Mouse (Mus musculus) megakaryocyte, embryonic 14.5 days (primary cell): ENCODE data around the gene Rccd1.

Experiments used
- FLI1 ChIP-seq: IDR thresholded peaks from 2 replicates; pipeline ENCODE4 v1.6.1; 2012; ENCODE audit warnings: low read length, inconsistent platforms, mixed read lengths
- GATA1 ChIP-seq: IDR thresholded peaks from 3 replicates; pipeline ENCODE4 v1.6.1; 2012; ENCODE audit warnings: mixed read lengths, low read length, inconsistent platforms, borderline replicate concordance

DNA sequence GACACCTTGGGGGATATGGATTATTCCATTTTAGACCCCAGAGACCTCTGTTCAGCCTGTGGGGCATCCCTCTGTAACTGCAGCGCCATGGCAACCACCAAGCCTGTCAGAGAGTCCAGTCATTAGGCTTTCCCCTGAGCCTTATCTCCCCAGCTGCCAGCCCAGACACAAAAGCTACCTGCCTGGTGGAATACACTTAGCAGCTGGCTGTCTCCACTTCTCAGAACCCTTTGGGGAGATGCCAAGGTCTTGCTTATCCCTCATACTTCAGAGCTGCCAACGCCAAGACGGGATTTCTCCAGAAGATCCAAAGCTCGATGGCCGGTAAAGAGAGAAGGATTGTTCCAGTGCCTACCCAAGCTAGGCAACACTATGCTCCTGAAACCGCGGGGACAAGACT is 17.5 kb upstream of the Rccd1 start:
- TF ChIP-seq GATA1: no peak
- no peak for TF ChIP-seq FLI1
